Mouse (Mus musculus): Measurements from ENCODE around the gene Ascl3. TPM values are rescaled to one million over a fixed set of nuclear protein-coding genes. Genes with fewer than 3 reads are reported as not detected.

The Ascl3 gene
- polyA plus RNA-seq (2014; fragmentation: Illumina TruSeq; extraction: RNeasy Lipid Tissue Mini Kit (QIAGEN cat#74804); ENCODE audit: insufficient read depth, low read depth, low replicate concordance) = not detected

DNA sequence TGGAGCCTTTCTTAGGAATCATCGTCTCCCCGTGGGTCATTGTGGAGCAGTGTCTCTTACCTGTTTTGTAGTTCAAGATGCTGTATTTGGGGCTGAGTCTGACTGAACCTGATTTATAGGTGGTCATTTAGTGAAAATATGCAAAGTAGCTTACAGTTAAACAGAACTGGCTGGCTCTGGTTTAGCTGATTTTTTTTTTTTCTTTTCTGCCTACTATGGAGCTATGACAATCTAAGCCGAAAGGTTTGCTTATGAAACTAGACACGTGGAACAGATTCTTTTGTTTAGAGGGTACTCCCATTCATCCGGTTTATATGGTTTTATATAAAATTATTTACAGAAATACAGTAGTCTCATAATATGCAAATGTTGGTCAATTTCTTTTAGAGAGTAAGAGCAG is at the start of gene Ascl3:
TSS of gene Ascl3 (minus strand) at position 101 of the 400 bp plus-strand sequence.

DNA sequence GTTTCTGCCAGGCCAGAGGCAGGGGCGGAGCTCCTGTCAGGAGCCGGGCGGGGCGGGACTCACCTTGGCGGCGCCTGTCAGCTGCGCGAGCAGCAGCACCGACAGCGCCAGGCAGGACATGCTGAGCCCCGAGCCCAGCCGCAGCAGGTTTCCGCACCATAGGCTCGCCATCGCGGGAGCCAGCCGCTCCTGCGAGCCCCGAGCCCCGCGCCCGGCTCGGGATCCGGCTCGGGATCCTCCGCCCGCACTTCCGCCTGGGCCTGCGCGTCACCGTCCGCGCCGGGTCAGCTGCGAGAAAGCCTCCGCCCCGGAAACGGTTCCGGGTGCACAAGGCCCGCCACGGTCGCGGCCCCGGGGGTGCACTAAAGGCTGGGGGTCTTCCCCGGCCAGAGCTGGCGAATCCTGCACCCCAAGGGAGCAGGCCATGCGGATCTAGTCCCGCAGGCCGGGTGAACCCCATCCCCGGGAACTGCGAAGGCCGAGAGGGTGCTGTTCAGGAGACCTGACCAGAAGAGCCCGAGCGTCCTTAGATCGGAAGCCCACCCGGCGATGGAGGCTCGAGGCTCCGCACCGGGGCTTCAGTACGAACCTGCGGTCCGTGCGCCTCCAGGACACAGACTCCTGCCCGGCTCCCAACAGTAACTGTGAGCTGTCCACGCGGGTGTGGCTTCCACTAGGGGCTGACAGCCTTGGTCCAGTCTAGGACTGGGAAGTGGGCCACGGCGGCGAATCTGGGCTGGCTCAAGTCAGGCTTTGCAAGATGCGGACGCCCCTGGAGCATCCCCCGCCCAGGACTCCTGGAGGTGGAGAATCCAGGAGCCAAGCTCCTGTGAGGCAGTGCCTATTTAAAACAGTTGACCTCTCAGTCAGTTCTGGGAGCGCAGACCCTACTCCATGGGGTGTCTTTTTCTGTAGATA is 20.7 kb upstream of the Ascl3 start, which contains the start of gene Tmem9b:
TSS of gene Tmem9b (minus strand) at position 868 of the 918 bp plus-strand sequence.

GRCm38 (mm10) chr7:109723697-109724096 is 7.8 kb downstream of the Ascl3 start, which contains the start of gene BC051019:
TSS of gene BC051019 (minus strand) at chr7:109723850.

GRCm38 (mm10) chr7:109703190-109704015 is 28.1 kb downstream of the Ascl3 start, which contains the start of the genes St5 and Akip1:
TSS of gene St5 (minus strand) at chr7:109703605.
TSS of gene Akip1 (plus strand) at chr7:109703690.

Other genes with a start within 250 kb of the Ascl3 start
- not detected for gene Trim66, start 223.6 kb downstream of the Ascl3 start, polyA plus RNA-seq (2014; fragmentation: Illumina TruSeq; extraction: RNeasy Lipid Tissue Mini Kit (QIAGEN cat#74804); ENCODE audit: insufficient read depth, low read depth, low replicate concordance)
- gene Rpl27a, start 212.6 kb downstream of the Ascl3 start, polyA plus RNA-seq (2014; fragmentation: Illumina TruSeq; extraction: RNeasy Lipid Tissue Mini Kit (QIAGEN cat#74804); ENCODE audit: insufficient read depth, low read depth, low replicate concordance) = 854 TPM
- gene St5, start 28.1 kb downstream of the Ascl3 start, polyA plus RNA-seq (2014; fragmentation: Illumina TruSeq; extraction: RNeasy Lipid Tissue Mini Kit (QIAGEN cat#74804); ENCODE audit: insufficient read depth, low read depth, low replicate concordance) = 37.9 TPM
- 34.5 TPM for gene Akip1, start 28.0 kb downstream of the Ascl3 start, polyA plus RNA-seq (2014; fragmentation: Illumina TruSeq; extraction: RNeasy Lipid Tissue Mini Kit (QIAGEN cat#74804); ENCODE audit: insufficient read depth, low read depth, low replicate concordance)
- 18.4 TPM for gene BC051019, start 7.9 kb downstream of the Ascl3 start, polyA plus RNA-seq (2014; fragmentation: Illumina TruSeq; extraction: RNeasy Lipid Tissue Mini Kit (QIAGEN cat#74804); ENCODE audit: insufficient read depth, low read depth, low replicate concordance)
- gene Tmem9b, start 21.1 kb upstream of the Ascl3 start, polyA plus RNA-seq (2014; fragmentation: Illumina TruSeq; extraction: RNeasy Lipid Tissue Mini Kit (QIAGEN cat#74804); ENCODE audit: insufficient read depth, low read depth, low replicate concordance) = 60.0 TPM
- 0.19 TPM for gene Nrip3, start 50.3 kb upstream of the Ascl3 start, polyA plus RNA-seq (2014; fragmentation: Illumina TruSeq; extraction: RNeasy Lipid Tissue Mini Kit (QIAGEN cat#74804); ENCODE audit: insufficient read depth, low read depth, low replicate concordance)
- 6.5 TPM for gene Scube2, start 134.0 kb upstream of the Ascl3 start, polyA plus RNA-seq (2014; fragmentation: Illumina TruSeq; extraction: RNeasy Lipid Tissue Mini Kit (QIAGEN cat#74804); ENCODE audit: insufficient read depth, low read depth, low replicate concordance)
- 69.5 TPM for gene Dennd5a, start 228.7 kb upstream of the Ascl3 start, polyA plus RNA-seq (2014; fragmentation: Illumina TruSeq; extraction: RNeasy Lipid Tissue Mini Kit (QIAGEN cat#74804); ENCODE audit: insufficient read depth, low read depth, low replicate concordance)